Mouse (Mus musculus) cerebellum, adult 2 months (tissue): ENCODE results near the gene Mtg2. TPM values are rescaled to one million over a fixed set of nuclear protein-coding genes. Genes with fewer than 3 reads are reported as not detected.
A peak's percentile ranks its signal among the peaks of the same experiment; 100 is the strongest.

Experiments used
- DNase-seq, 2 experiments: peaks; one replicate each; pipeline ENCODE4 v3.0.0; 2021
- H3K27ac ChIP-seq: fragments of 200-500 bp; 2 replicates; pipeline ENCODE4 v1.5.1; 2012; ENCODE audit warnings: low read length, control low read depth, inconsistent platforms; ENCODE audit not compliant: insufficient read depth
- H3K27me3 ChIP-seq: fragments of 200-500 bp; 2 replicates; pipeline ENCODE4 v1.6.1; 2012; ENCODE audit warnings: inconsistent platforms, mild to moderate bottlenecking, low read length, moderate library complexity; ENCODE audit not compliant: control insufficient read depth, insufficient read depth
- H3K4me1 ChIP-seq: fragments of 200-500 bp; 2 replicates; pipeline ENCODE4 v1.6.1; 2011; ENCODE audit warnings: low read length; ENCODE audit not compliant: control insufficient read depth, insufficient read depth
- H3K4me3 ChIP-seq: fragments of 200-500 bp; replicated peaks from 2 replicates; pipeline ENCODE3; 2011; ENCODE audit warnings: mild to moderate bottlenecking, low read depth, low read length, control low read depth; ENCODE audit not compliant: insufficient read depth
- CTCF ChIP-seq: fragments of 200-500 bp; IDR thresholded peaks from 2 replicates; pipeline ENCODE4 v1.5.1; 2011; ENCODE audit warnings: low read depth, mild to moderate bottlenecking, control low read depth, low read length, moderate library complexity, borderline replicate concordance; ENCODE audit not compliant: insufficient read depth
- POLR2A ChIP-seq: fragments of 200-500 bp; IDR thresholded peaks from 2 replicates; pipeline ENCODE4 v1.6.1; 2011; ENCODE audit warnings: low read length, control low read depth, borderline replicate concordance; ENCODE audit not compliant: insufficient read depth
- WGBS: fragments of 180-500 bp; shearing (Covaris S2); methylation state at CpG from one replicate; pipeline ENCODE4 v1.1.7; 2018; 5-methylcytosine and 5-hydroxymethylcytosine counted together
- polyA plus RNA-seq: library from polyadenylated mRNA; depleted of rRNA; stranded (reverse); fragments of >200 nt; gene quantifications from 2 replicates; pipeline ENCODE4 v1.2.3, GENCODE M21; 2012

The Mtg2 gene
- polyA plus RNA-seq, 1 experiment = 28.7 TPM

GRCm38 (mm10) chr2:180084565-180084964 is 14.2 kb downstream of the Mtg2 start:
- Histone ChIP-seq H3K27me3 (no peaks in the 10 kb centered on the region), H3K4me3 (no peak overlapping the region), H3K27ac (no peak overlapping the region), H3K4me1 (peaks cover 17% of the 10 kb centered on the region)
- DNase-seq = no peak
- 80% methylated on average over 3 of the region's 3 CpGs for WGBS
- no peak for TF ChIP-seq CTCF
- TF ChIP-seq POLR2A = no peak

GRCm38 (mm10) chr2:180085926-180086636 is 15.7 kb downstream of the Mtg2 start:
- Histone ChIP-seq H3K4me3 (no peak overlapping the region), H3K27ac (no peak overlapping the region), H3K4me1 (peaks cover 17% of the 10 kb centered on the region), H3K27me3 (no peaks in the 10 kb centered on the region)
- DNase-seq = peak; percentile 47 to 63
- TF ChIP-seq POLR2A = no peak
- no peak for TF ChIP-seq CTCF
- 17% methylated on average over 16 of the region's 16 CpGs for WGBS

GRCm38 (mm10) chr2:180086637-180087027 is 16.2 kb downstream of the Mtg2 start:
- H3K27ac ChIP-seq = no peak overlapping the region
- TF ChIP-seq POLR2A (no peak), CTCF (no peak)
- WGBS = 71% methylated on average over 5 of the region's 5 CpGs
- DNase-seq = no peak
- no peak overlapping the region for H3K4me3 ChIP-seq
- H3K27me3 ChIP-seq = no peaks in the 10 kb centered on the region
- H3K4me1 ChIP-seq = peaks cover 17% of the 10 kb centered on the region

DNA sequence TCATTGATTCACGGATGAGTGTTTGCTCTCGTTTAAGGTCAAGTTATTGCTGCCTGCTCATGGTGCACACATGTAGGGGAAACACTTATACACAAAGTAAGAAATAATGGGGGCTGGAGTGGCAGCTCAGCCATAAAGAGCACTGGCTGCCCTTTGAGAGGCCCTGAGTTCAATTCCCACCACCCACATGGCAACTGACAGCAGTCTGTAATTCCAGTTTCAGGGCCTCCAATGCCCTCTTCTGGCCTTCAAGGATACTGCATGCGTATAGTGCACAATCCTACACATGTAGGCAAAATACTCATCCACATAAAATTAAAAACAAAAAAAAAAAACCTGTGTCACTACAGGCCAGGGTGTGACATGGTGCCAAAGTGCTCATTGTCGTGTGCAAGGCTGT is 17.1 kb downstream of the Mtg2 start:
- H3K27ac ChIP-seq = no peak overlapping the region
- no peak for TF ChIP-seq POLR2A
- TF ChIP-seq CTCF = no peak
- peaks cover 17% of the 10 kb centered on the region for H3K4me1 ChIP-seq
- 88% methylated on average over 4 of the region's 4 CpGs for WGBS
- no peak for DNase-seq
- H3K27me3 ChIP-seq = no peaks in the 10 kb centered on the region
- no peak overlapping the region for H3K4me3 ChIP-seq

GRCm38 (mm10) chr2:180090285-180090684 is 19.9 kb downstream of the Mtg2 start:
- no peak for DNase-seq
- no peak overlapping the region for H3K27ac ChIP-seq
- H3K27me3 ChIP-seq = no peaks in the 10 kb centered on the region
- H3K4me3 ChIP-seq = no peak overlapping the region
- H3K4me1 ChIP-seq = peaks cover 16% of the 10 kb centered on the region
- whole genome bisulfite sequencing = 71% methylated on average over 11 of the region's 11 CpGs
- TF ChIP-seq CTCF (no peak), POLR2A (no peak)

DNA sequence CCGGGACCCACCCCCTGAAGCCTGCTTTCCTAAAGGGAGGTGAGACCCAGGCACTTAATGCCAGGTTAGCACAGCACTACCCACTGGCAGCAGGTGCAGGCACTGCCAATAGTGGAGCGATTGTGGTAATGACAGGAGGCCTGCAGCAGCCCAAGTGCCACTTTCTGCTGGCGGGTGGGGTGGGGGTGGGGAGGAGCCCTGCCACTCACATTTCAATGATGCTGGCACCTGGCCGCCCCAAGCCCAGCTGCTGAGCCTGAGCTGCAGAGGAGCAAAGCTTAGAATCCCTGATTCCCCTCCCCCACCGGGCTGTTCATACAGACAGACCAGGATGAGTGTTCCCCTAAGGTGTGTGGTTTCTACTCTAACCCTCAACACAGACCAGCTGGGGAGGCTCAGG is 25.3 kb downstream of the Mtg2 start:
- TF ChIP-seq CTCF (no peak), POLR2A (no peak)
- no peaks in the 10 kb centered on the region for H3K27me3 ChIP-seq
- H3K4me3 ChIP-seq = no peak overlapping the region
- no peak for DNase-seq
- no peak overlapping the region for H3K27ac ChIP-seq
- H3K4me1 ChIP-seq = no peaks in the 10 kb centered on the region
- WGBS = 44% methylated on average over 5 of the region's 5 CpGs

GRCm38 (mm10) chr2:180097585-180097984 is 27.2 kb downstream of the Mtg2 start:
- no peaks in the 10 kb centered on the region for H3K27me3 ChIP-seq
- no peak for DNase-seq
- WGBS = 36% methylated on average over 3 of the region's 3 CpGs
- H3K27ac ChIP-seq = no peak overlapping the region
- no peak for TF ChIP-seq POLR2A
- TF ChIP-seq CTCF = no peak
- H3K4me1 ChIP-seq = no peaks in the 10 kb centered on the region
- no peak overlapping the region for H3K4me3 ChIP-seq

GRCm38 (mm10) chr2:180098167-180098566 is 27.8 kb downstream of the Mtg2 start:
- no peak for DNase-seq
- Histone ChIP-seq H3K4me3 (no peak overlapping the region), H3K27ac (no peak overlapping the region), H3K27me3 (no peaks in the 10 kb centered on the region), H3K4me1 (no peaks in the 10 kb centered on the region)
- 61% methylated on average over 5 of the region's 5 CpGs for WGBS
- TF ChIP-seq POLR2A (no peak), CTCF (no peak)

DNA sequence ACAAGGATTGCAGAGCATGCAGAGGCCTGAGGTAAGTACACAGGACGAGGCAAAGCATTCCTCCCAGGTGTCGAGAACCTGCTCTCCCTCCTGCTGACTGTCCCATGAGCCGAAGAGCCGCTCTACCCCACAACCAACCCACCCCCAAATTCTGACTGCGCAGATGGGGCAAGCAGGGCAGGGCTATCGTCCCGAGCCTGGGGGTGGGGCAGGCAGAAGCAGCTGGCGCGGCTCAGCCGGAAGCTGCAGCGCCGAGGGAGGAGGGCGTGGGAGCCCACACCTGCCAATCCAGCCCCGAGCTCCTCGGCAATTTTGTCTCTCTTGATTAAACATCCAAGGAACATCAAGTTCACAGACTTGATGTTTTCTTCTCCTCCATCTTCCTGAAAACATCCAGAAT is 29.1 kb downstream of the Mtg2 start:
- H3K4me1 ChIP-seq = no peaks in the 10 kb centered on the region
- H3K27me3 ChIP-seq = 0 out of 2 replicates have a peak, but pooled peaks cover 1% of the 10 kb centered on the region
- no peak overlapping the region for H3K4me3 ChIP-seq
- WGBS = 29% methylated on average over 15 of the region's 15 CpGs
- H3K27ac ChIP-seq = no peak overlapping the region
- no peak for TF ChIP-seq POLR2A
- no peak for TF ChIP-seq CTCF
- DNase-seq = no peak
